Mouse (Mus musculus) testis, adult 2 months (tissue): ENCODE measurements around the gene Dnajb4.

Source experiments
- CTCF ChIP-seq: fragments of 200-500 bp; IDR thresholded peaks from 2 replicates; pipeline ENCODE4 v1.5.1; 2012; ENCODE audit warnings: low read depth, mild to moderate bottlenecking, inconsistent platforms, low read length, moderate library complexity; ENCODE audit not compliant: control insufficient read depth, insufficient read depth, insufficient replicate concordance
- POLR2A ChIP-seq: fragments of 200-500 bp; IDR thresholded peaks from 2 replicates; pipeline ENCODE4 v1.6.1; 2012; ENCODE audit warnings: low read depth, mild to moderate bottlenecking, inconsistent platforms, low read length, moderate library complexity; ENCODE audit not compliant: control insufficient read depth

- no peak for TF ChIP-seq CTCF
- no peak for TF ChIP-seq POLR2A
Measured at GRCm38 (mm10) chr3:152235805-152236204, 25.7 kb upstream of the Dnajb4 start.
